Mouse (Mus musculus) forebrain, embryonic 10.5 days (tissue): ENCODE measurements around the gene Timm17a. TPM values are rescaled to one million over a fixed set of nuclear protein-coding genes. Genes with fewer than 3 reads are reported as not detected.
A peak's percentile ranks its signal among the peaks of the same experiment; 100 is the strongest.

Experiments used
- DNase-seq: peaks from one replicate; pipeline ENCODE4 v3.0.0-alpha.2; 2017; ENCODE audit warnings: low spot score; ENCODE audit errors: extremely low spot score
- H3K27ac ChIP-seq: fragments of 300-500 bp; sonication (generic); 2 replicates; pipeline ENCODE4 v1.5.1; 2016; ENCODE audit warnings: mild to moderate bottlenecking
- H3K27me3 ChIP-seq: fragments of 300-500 bp; sonication (generic); 2 replicates; pipeline ENCODE4 v1.6.1; 2016; ENCODE audit warnings: mild to moderate bottlenecking; ENCODE audit not compliant: poor library complexity, severe bottlenecking
- H3K36me3 ChIP-seq: fragments of 300-500 bp; sonication (generic); replicated peaks from 2 replicates; pipeline ENCODE4 v1.6.1; 2016; ENCODE audit warnings: mild to moderate bottlenecking, moderate library complexity
- H3K4me1 ChIP-seq: fragments of 300-500 bp; sonication (generic); 2 replicates; pipeline ENCODE4 v1.6.1; 2016
- H3K4me3 ChIP-seq: fragments of 300-500 bp; sonication (generic); 2 replicates; pipeline ENCODE4 v1.5.1; 2016; ENCODE audit warnings: mild to moderate bottlenecking, moderate library complexity
- H3K9me3 ChIP-seq: fragments of 300-500 bp; sonication (generic); 2 replicates; pipeline ENCODE4 v1.6.1; 2016; ENCODE audit warnings: mild to moderate bottlenecking, moderate library complexity
- WGBS: fragments of 180-500 bp; shearing (Covaris S2); methylation state at CpG from one replicate; pipeline ENCODE4 v1.1.7; 2016; 5-methylcytosine and 5-hydroxymethylcytosine counted together
- polyA plus RNA-seq: library from polyadenylated mRNA; unstranded; fragments of >200 nt; fragmentation: Nextera tagmentation; extraction: Ambion mirVana; gene quantifications from 2 replicates; pipeline ENCODE4 v1.2.1, GENCODE M21; 2016

Timm17a gene
- polyA plus RNA-seq, 1 experiment from 2014 or later = 197 TPM

DNA sequence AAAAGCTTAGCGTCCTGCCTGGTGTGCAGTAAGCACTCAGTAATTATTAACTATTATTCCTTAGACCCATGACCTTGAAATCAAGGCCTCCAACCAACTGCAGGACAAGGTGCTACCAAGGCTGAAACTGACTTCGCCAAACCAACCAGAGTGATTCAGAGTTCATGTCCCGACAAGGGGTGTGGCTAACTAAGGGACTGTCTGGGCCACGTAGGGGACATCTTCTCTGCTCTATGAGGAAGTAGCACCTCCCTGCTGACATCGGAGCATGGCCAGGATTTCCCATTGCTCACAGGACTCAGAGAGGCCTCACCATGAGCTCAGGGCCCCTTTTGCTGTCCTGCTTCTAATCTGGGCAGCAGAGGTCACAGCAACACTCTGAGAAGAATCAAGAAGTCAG is 47.7 kb downstream of the Timm17a start:
- no peak overlapping the region for H3K4me3 ChIP-seq
- no peaks in the 10 kb centered on the region for H3K27me3 ChIP-seq
- WGBS = 85% methylated on average over 5 of the region's 5 CpGs
- H3K27ac ChIP-seq = no peak overlapping the region
- no peaks in the 10 kb centered on the region for H3K9me3 ChIP-seq
- no peak for DNase-seq
- peaks cover 91% of the 10 kb centered on the region for H3K36me3 ChIP-seq
- H3K4me1 ChIP-seq = no peaks in the 10 kb centered on the region

DNA sequence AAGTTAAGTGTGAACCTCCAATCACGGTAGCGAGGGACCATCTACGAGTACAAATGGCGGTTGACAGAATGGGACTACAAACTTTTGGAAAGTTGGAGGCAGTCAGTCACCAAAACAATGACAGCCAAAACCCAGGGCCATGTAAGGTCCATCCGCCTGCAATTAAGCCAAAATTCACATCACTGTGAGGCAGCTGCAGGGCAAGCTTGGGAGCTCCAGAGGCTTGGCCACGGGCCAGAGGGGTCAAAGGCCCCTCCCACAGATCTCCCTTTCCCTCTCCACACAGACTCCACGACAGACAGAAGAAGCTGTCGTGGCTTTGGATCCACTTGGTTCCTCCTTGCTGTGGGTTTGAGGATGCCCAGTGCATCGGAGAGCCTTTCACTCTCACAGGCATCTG is 50.3 kb downstream of the Timm17a start:
- H3K36me3 ChIP-seq = peaks cover 71% of the 10 kb centered on the region
- no peaks in the 10 kb centered on the region for H3K9me3 ChIP-seq
- WGBS = 92% methylated on average over 9 of the region's 9 CpGs
- no peak for DNase-seq
- H3K4me3 ChIP-seq = no peak overlapping the region
- peaks cover 1% of the 10 kb centered on the region; the same call in 1 of the 2 replicates for H3K27me3 ChIP-seq
- H3K4me1 ChIP-seq = peaks cover 10% of the 10 kb centered on the region
- H3K27ac ChIP-seq = no peak overlapping the region

DNA sequence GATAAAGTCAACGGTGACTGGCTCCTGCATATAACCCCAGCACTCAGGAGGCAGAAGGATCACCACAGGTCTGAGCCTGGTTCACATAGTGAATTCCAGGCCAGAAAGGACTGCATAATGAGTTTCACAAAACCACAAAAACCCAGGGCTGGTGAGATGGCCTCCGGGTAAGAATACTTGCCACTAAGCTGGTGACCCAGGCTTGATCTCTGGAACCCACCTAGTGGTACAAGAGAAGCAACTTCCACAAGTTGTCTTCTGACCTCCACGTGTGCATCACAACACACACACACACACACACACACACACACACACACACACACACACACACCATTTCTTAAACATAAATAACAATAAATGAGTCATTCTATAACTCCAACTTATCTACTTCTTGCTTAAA is 51.2 kb downstream of the Timm17a start:
- Histone ChIP-seq H3K4me1 (peaks cover 17% of the 10 kb centered on the region), H3K27me3 (peaks cover 11% of the 10 kb centered on the region), H3K27ac (no peak overlapping the region), H3K9me3 (no peaks in the 10 kb centered on the region), H3K4me3 (no peak overlapping the region), H3K36me3 (peaks cover 62% of the 10 kb centered on the region)
- WGBS = 91% methylated on average over 3 of the region's 3 CpGs
- no peak for DNase-seq

DNA sequence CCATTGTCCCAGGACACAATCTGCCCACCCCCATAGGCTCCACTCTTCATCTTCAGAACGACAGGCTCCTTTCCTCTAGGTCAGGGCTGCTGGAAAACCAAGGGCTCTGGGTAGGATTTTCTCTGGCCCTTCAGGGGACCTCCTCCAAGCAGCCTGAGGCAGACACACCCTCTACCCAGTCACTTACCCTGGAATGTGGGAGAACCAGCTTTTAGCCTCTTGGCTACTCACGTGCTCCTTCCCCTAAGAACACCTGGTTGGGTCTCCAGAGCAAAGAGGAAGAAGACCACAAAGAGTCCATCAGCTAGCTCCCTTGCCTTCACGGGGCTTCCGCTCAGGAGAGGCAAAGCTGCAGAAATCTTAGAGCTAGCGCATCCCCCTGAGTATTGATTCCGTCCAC is 52.6 kb downstream of the Timm17a start:
- peaks cover 22% of the 10 kb centered on the region for H3K27me3 ChIP-seq
- H3K36me3 ChIP-seq = peaks cover 48% of the 10 kb centered on the region
- no peak for DNase-seq
- H3K4me1 ChIP-seq = peaks cover 17% of the 10 kb centered on the region
- no peaks in the 10 kb centered on the region for H3K9me3 ChIP-seq
- H3K27ac ChIP-seq = no peak overlapping the region
- 70% methylated on average over 6 of the region's 6 CpGs for WGBS
- H3K4me3 ChIP-seq = no peak overlapping the region

DNA sequence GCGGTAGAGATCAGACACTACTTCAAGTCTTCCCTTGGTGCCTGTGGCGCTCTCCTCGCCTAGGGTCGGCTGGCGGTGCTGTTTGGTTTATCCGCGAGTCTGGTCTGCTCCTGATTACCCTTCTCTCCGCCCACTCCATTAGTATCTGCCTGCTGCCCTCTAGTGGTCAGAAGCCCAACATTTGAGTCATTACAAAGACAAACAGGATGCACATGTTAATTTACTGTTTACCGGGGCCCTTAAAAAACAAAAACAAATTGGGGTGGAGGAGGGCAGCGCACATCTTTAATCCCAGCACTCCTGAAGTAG is 54.5 kb downstream of the Timm17a start:
- peak; percentile 89 for DNase-seq
- Histone ChIP-seq H3K4me3 (peak overlapping the region; percentile 43), H3K4me1 (peaks cover 22% of the 10 kb centered on the region), H3K27ac (peak overlapping the region; percentile 77), H3K27me3 (peaks cover 23% of the 10 kb centered on the region), H3K36me3 (peaks cover 29% of the 10 kb centered on the region), H3K9me3 (no peaks in the 10 kb centered on the region)
- WGBS = 1% methylated on average over 10 of the region's 10 CpGs

DNA sequence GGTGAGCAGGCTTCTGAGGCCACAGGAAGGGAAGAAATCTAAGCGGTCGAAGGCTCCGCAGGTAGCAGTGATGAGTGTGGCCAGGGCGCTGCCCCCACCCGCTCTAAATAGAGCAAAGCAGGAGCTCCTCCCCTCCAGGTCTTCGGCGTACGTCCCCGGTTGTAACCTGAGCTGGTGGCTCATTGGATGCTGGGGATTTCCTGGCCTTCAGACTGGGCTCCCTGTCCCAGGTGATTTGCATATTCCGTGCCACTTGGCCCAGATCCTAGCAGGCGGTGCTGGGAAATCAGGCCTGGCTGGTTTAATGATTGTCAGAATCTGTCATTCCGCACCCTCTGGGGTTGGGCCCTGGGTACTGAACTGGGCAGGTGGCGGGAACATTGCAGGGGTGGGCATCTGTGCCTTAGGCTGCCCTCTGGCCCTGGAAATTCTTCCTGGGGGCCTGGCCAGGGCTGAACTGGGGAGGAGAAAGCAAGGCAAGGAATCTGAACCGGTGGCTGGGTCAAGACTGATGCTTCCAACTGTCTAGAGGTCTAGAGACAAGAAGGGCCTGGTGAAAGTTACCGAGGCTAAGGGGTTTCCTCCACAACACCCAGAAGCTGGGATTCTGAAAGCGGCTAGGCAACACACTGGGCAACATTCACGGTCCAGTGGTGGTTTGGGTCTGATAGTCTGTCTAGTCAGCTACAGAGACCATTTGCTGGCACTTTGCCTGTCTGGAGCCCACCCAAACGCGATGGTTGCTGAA is 55.0 kb downstream of the Timm17a start, which contains the start of gene Elf3:
Gene Elf3, minus strand, starts transcription at position 189 of the 748 bp plus-strand sequence.
- peak; percentile 58 for DNase-seq
- 3% methylated on average over 19 of the region's 19 CpGs for WGBS
- H3K4me3 ChIP-seq = peak within 1 kb of the TSS; percentile 43
- peaks cover 24% of the 10 kb centered on the region for H3K36me3 ChIP-seq
- H3K9me3 ChIP-seq = no peaks in the 10 kb centered on the region
- H3K4me1 ChIP-seq = peaks cover 22% of the 10 kb centered on the region
- H3K27ac ChIP-seq = peak within 1 kb of the TSS; percentile 77
- H3K27me3 ChIP-seq = peaks cover 23% of the 10 kb centered on the region

DNA sequence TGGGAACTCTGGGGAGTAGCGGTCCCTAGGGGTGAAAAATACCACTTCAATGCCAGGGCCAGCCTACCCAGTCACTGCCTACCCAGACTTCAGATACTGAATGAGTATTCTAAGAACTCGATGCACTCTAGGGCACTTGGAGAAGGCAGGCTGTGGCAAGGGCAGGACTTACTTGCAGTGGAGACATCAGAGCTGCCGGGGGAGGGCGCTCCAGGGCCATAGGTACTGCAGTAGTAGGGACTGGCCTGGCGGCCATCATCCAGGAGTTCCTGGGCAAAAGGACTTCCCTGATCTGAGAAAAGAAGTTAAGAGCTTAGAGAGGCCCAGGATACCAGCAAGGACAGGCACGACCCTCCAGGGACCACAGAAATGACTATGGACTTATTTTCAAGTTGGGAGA is 57.3 kb downstream of the Timm17a start:
- Histone ChIP-seq H3K27ac (no peak overlapping the region), H3K36me3 (peaks cover 1% of the 10 kb centered on the region), H3K4me1 (peaks cover 29% of the 10 kb centered on the region), H3K4me3 (no peak overlapping the region), H3K9me3 (no peaks in the 10 kb centered on the region), H3K27me3 (peaks cover 23% of the 10 kb centered on the region)
- DNase-seq = no peak
- 80% methylated on average over 6 of the region's 6 CpGs for WGBS

DNA sequence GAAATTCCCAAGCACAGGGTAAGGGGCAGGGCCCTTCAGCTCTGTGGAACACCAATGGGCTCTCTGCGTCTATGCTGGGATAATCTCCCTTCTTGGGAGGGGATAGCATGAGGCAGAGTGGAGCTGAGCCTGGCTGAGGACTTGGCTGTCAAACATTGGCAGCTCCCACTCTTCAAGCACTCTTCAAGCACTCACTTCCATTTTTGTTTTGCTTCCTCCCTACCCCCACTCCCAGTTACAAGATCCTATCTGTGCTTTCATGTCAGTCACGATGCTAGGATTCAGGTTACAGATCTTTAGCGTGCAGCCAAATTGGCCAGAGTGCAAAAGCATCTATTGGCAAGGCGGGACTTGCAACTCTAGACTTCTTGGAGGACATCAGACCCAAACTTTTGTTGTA is 60.7 kb downstream of the Timm17a start:
- Histone ChIP-seq H3K27me3 (peaks cover 40% of the 10 kb centered on the region), H3K9me3 (no peaks in the 10 kb centered on the region), H3K4me1 (peaks cover 24% of the 10 kb centered on the region), H3K4me3 (no peak overlapping the region), H3K36me3 (no peaks in the 10 kb centered on the region), H3K27ac (no peak overlapping the region)
- 55% methylated on average over 4 of the region's 4 CpGs for WGBS
- no peak for DNase-seq

DNA sequence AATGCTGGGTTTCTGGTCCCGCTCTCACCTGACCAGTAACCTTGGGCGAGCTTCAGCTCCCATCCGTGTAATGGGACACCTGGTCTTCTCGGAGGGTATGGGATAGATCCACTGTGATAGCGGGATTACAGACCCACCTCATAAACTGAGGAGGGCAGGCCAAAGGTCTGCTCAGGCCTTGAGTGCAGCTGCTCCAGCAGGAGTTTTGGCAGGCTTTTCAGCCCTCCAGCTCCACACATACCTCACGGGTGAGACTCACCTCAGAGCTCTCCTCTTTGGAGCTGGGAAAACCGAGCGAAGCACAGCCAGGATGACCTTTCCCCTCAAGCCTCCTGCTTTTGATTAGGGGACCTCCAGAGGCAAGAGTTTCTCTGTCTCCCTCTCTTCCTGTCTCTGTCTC is 62.2 kb downstream of the Timm17a start:
- Histone ChIP-seq H3K4me1 (peaks cover 21% of the 10 kb centered on the region), H3K27ac (no peak overlapping the region), H3K27me3 (peaks cover 28% of the 10 kb centered on the region), H3K4me3 (no peak overlapping the region), H3K36me3 (no peaks in the 10 kb centered on the region), H3K9me3 (no peaks in the 10 kb centered on the region)
- DNase-seq = no peak
- 80% methylated on average over 8 of the region's 8 CpGs for WGBS

DNA sequence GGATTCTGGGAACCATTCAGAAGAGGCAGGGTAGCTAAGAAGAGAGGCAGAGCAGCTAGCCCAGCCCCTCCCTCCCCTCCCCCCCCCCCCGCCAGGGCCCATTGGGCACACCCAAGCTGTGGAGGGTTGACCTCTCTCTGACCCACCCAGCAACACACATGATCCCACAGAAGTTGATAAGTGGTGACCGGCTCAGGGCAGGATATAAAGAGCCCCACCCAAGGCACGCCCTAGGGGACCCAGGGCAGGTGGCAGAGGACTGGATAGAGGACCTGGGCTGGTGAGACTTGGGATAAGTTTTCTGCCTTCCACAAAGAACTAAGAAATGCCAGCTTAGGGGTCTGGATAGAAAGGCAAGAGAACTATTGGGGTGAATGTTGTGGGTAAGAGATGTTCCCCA is 62.9 kb downstream of the Timm17a start:
- DNase-seq = no peak
- no peaks in the 10 kb centered on the region for H3K36me3 ChIP-seq
- no peak overlapping the region for H3K27ac ChIP-seq
- peaks cover 21% of the 10 kb centered on the region for H3K4me1 ChIP-seq
- no peak overlapping the region for H3K4me3 ChIP-seq
- H3K27me3 ChIP-seq = peaks cover 23% of the 10 kb centered on the region
- no peaks in the 10 kb centered on the region for H3K9me3 ChIP-seq
- WGBS = 80% methylated on average over 2 of the region's 3 CpGs

DNA sequence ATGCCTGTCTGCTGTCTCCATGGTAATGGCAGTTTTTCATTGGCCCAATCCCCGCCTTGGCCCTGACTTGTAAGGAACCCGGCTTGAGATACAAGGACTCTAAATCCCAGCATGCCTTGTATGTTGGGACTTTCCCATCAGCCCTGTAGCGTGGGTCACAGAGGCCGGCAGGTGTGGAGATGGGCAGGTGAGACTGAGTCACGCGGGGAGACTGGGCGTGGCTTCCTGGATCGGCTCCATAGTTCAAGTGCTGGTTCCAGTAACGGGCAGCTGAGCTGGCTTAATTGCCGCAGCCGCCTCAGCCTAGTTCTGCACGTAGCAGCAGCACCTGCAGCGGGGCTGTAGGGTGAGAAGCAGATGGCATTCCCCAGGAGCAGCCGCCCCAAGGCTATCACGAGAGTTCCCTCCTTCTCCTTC is 65.1 kb downstream of the Timm17a start:
- Histone ChIP-seq H3K4me3 (peak overlapping the region; percentile 43), H3K4me1 (peaks cover 16% of the 10 kb centered on the region)
- no peak for DNase-seq

More for the DNA sequence above, 65.1 kb downstream of the Timm17a start:
- H3K9me3 ChIP-seq = no peaks in the 10 kb centered on the region
- H3K27me3 ChIP-seq = peaks cover 23% of the 10 kb centered on the region
- WGBS = 9% methylated on average over 15 of the region's 15 CpGs
- H3K36me3 ChIP-seq = no peaks in the 10 kb centered on the region
- H3K27ac ChIP-seq = 0 out of 2 replicates have a peak overlapping the region, but pooled peaks have one; percentile 1
